Mouse (Mus musculus): ENCODE results near the gene Hps1. TPM values are rescaled to one million over a fixed set of nuclear protein-coding genes. Genes with fewer than 3 reads are reported as not detected.
A peak's percentile ranks its signal among the peaks of the same experiment; 100 is the strongest.
"Not testable (repeated sequence)": the region's sequence is repeated elsewhere in the genome, so short reads cannot be mapped to it uniquely, and the experiment has no call there.

The Hps1 gene
- polyA plus RNA-seq, 1 experiment from 2014 or later = 11.1 TPM

- ATAC-seq (ENCODE audit: low FRiP score, low read depth) = no peak; the same call in 1 of the 2 replicates
Observed at GRCm38 (mm10) chr19:42785562-42786220, 5.9 kb upstream of the Hps1 start.

DNA sequence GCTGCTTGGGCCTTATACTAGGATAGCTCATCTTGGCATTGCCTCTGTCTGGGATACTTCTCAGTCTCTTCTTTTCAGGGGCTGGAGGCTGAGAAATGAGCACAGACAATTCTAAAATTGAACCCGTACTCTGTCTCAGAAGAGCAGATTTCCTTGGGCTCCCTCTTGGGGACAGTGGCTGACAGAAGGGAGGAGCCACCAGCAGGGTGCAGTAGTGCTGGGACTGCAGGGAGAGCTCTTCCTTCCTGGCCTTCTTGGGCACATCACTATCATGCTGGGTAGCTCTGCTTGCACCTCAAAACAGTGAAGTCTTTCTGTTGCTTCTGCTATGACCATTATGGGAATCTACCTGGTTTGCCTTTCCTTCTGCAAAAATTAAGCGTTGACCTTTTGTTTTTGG lies 5.4 kb upstream of the Hps1 start:
- 0 out of 2 replicates have a peak overlapping the region, but pooled peaks have one; percentile 53 for H3K27ac ChIP-seq (replicated peaks)
- no peak for ATAC-seq (ENCODE audit: low FRiP score, low read depth)
- 28% methylated on average over 2 of the region's 2 CpGs for WGBS
- no peaks in the 10 kb centered on the region for H3K27me3 ChIP-seq
- no peaks in the 10 kb centered on the region for H3K36me3 ChIP-seq
- peaks cover 11% of the 10 kb centered on the region for H3K4me1 ChIP-seq (replicated peaks)
- H3K9ac ChIP-seq = no peak overlapping the region
- no peaks in the 10 kb centered on the region for H3K9me3 ChIP-seq
- H3K4me3 ChIP-seq = no peak overlapping the region
- no peak overlapping the region for H3K4me2 ChIP-seq

More at GRCm38 (mm10) chr19:42785562-42786220, 5.9 kb upstream of the Hps1 start:
- 38% methylated on average over 8 of the region's 8 CpGs for WGBS
- Histone ChIP-seq H3K4me1 (replicated peaks) (peaks cover 10% of the 10 kb centered on the region), H3K9me3 (no peaks in the 10 kb centered on the region), H3K9ac (no peak overlapping the region), H3K27me3 (no peaks in the 10 kb centered on the region), H3K27ac (replicated peaks) (peak overlapping the region; percentile 53), H3K4me2 (no peak overlapping the region), H3K4me3 (no peak overlapping the region), H3K36me3 (no peaks in the 10 kb centered on the region)

DNA sequence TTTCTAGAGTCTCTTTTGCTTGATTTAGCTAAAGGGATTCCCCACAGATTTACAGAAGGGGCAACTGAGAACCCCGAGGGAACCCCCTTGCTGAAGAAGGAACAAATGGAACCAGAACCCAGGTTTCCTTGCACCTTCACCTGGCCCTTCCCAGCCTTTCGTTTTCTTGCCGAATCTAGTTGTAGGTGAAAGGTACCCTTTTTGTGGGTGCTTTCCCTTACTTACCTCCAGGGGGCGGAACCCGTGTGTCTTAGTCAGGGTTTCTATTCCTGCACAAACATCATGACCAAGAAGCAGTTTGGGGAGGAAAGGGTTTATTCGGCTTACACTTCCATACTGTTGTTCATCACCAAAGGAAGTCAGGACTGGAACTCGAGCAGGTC lies 369 bp upstream of the Hps1 start:
- not testable (repeated sequence) for ATAC-seq (ENCODE audit: low FRiP score, low read depth); H3K36me3 ChIP-seq; H3K27me3 ChIP-seq; H3K9me3 ChIP-seq
- 52% methylated on average over 7 of the region's 7 CpGs for WGBS
- Histone ChIP-seq H3K4me2 (peak overlapping the region; percentile 69), H3K27ac (replicated peaks) (peak overlapping the region; percentile 93), H3K4me3 (peak overlapping the region; percentile 69), H3K4me1 (replicated peaks) (peaks cover 11% of the 10 kb centered on the region), H3K9ac (peak overlapping the region; percentile 65)

DNA sequence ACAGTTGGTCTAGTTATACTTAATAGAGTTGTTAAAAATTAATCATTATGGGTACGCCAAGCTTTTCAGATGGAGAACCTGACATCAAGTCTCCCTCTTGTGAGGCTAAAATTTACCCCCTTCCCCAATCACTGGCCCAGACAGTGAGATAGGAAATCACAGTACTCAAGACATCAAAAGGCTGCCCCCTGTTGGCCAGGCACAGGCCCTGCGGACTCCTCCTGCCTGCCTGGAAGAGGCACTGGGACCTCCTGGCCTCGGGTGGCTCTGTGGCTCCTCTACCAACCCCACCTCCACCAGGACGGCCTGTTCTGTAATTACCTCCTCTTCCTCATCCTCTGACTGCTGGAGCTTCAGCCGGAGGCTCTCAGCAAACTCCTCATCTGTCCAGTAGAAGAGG lies 2.0 kb downstream of the Hps1 start:
- no peak overlapping the region for H3K27ac ChIP-seq (replicated peaks)
- H3K9ac ChIP-seq = no peak overlapping the region
- peaks cover 11% of the 10 kb centered on the region for H3K4me1 ChIP-seq (replicated peaks)
- H3K9me3 ChIP-seq = no peaks in the 10 kb centered on the region
- no peaks in the 10 kb centered on the region for H3K27me3 ChIP-seq
- no peak for ATAC-seq (ENCODE audit: low FRiP score, low read depth)
- no peak overlapping the region for H3K4me3 ChIP-seq
- H3K4me2 ChIP-seq = no peak overlapping the region
- no peaks in the 10 kb centered on the region for H3K36me3 ChIP-seq
- WGBS = 80% methylated on average over 5 of the region's 5 CpGs

- no peaks in the 10 kb centered on the region for H3K27me3 ChIP-seq
- 92% methylated on average over 1 of the region's 1 CpGs for WGBS
- H3K4me2 ChIP-seq = no peak overlapping the region
- H3K4me3 ChIP-seq = no peak overlapping the region
- H3K9ac ChIP-seq = no peak overlapping the region
- H3K4me1 ChIP-seq (replicated peaks) = peaks cover 11% of the 10 kb centered on the region
- H3K9me3 ChIP-seq = no peaks in the 10 kb centered on the region
- H3K27ac ChIP-seq (replicated peaks) = no peak overlapping the region
- ATAC-seq (ENCODE audit: low FRiP score, low read depth) = no peak
- H3K36me3 ChIP-seq = no peaks in the 10 kb centered on the region
Observed at GRCm38 (mm10) chr19:42776813-42777212, 3.0 kb downstream of the Hps1 start.

DNA sequence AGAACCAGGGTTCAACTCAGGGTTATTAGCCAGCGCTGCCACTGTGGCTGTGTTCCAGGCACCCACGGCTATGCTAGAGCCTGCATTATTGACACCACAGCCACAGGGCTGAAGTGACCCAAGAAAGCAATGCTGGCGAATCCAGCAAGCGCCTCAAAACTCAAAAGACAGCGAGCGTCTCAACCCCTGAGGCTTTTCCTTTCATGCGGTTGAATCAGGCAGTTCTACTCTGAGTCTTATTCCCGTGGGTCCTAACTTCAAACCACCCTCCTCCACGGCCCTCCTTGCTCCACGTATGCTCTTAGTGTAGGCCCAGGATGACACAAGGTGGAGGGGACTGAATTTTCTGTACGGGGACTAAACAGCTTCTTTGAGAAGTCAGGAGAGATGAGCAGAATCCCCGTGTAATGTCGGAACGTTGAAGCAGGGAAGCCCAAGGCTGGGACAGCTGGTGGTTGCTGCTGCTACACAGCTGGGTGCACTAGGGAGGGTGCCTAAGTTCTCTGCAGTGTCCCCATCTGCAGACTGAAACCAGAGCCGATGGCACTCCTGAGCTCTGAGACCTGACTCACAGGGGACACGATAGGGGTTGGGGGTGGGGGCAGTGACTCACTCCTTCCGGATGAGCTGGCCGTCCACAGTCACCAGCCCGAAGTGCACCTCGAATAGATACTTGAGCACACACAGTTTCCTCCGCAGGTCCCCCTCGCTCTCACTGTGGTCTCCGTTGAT lies 9.5 kb downstream of the Hps1 start:
- peaks cover 6% of the 10 kb centered on the region; the same call in 1 of the 2 replicates for H3K36me3 ChIP-seq
- no peak overlapping the region for H3K27ac ChIP-seq (replicated peaks)
- no peak for ATAC-seq (ENCODE audit: low FRiP score, low read depth)
- WGBS = 79% methylated on average over 23 of the region's 23 CpGs
- no peaks in the 10 kb centered on the region for H3K9me3 ChIP-seq
- no peaks in the 10 kb centered on the region for H3K4me1 ChIP-seq (replicated peaks)
- H3K4me3 ChIP-seq = no peak overlapping the region
- H3K9ac ChIP-seq = no peak overlapping the region
- no peak overlapping the region for H3K4me2 ChIP-seq
- no peaks in the 10 kb centered on the region for H3K27me3 ChIP-seq

- Histone ChIP-seq H3K9me3 (no peaks in the 10 kb centered on the region), H3K27me3 (no peaks in the 10 kb centered on the region), H3K4me1 (replicated peaks) (no peaks in the 10 kb centered on the region), H3K36me3 (peaks cover 6% of the 10 kb centered on the region; the same call in 1 of the 2 replicates), H3K4me3 (no peak overlapping the region), H3K27ac (replicated peaks) (no peak overlapping the region), H3K4me2 (no peak overlapping the region), H3K9ac (no peak overlapping the region)
- ATAC-seq (ENCODE audit: low FRiP score, low read depth) = no peak
- WGBS = 94% methylated on average over 10 of the region's 10 CpGs
Observed at GRCm38 (mm10) chr19:42769648-42770047, 10.1 kb downstream of the Hps1 start.

- no peak for ATAC-seq (ENCODE audit: low FRiP score, low read depth)
- Histone ChIP-seq H3K27ac (replicated peaks) (no peak overlapping the region), H3K4me3 (no peak overlapping the region), H3K9ac (no peak overlapping the region), H3K36me3 (peaks cover 6% of the 10 kb centered on the region; the same call in 1 of the 2 replicates), H3K27me3 (no peaks in the 10 kb centered on the region), H3K4me2 (no peak overlapping the region), H3K9me3 (no peaks in the 10 kb centered on the region), H3K4me1 (replicated peaks) (no peaks in the 10 kb centered on the region)
- WGBS = 50% methylated on average over 8 of the region's 8 CpGs
Observed at GRCm38 (mm10) chr19:42767361-42767760, 12.4 kb downstream of the Hps1 start.

DNA sequence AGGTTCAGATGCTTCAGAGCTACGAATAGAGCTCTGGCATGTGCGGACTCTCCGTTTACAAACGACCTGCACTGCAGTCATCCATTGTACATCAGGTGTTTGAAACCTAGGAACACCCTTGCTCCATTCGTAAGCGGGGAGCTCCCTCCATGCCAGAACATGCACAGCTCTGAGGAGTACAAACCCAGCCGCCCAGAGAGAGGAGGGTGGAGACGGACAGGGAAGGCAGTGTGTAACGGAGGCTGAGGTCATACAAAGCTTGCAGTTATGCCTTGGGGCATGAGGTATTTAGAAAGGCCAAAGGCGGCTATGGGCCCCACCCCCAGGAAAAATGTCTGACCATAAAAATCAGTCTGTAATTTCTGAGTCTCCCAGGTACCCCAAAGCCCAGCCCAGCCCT lies 15.4 kb downstream of the Hps1 start:
- no peak overlapping the region for H3K4me2 ChIP-seq
- no peak for ATAC-seq (ENCODE audit: low FRiP score, low read depth)
- H3K4me3 ChIP-seq = no peak overlapping the region
- no peaks in the 10 kb centered on the region for H3K27me3 ChIP-seq
- H3K27ac ChIP-seq (replicated peaks) = no peak overlapping the region
- H3K36me3 ChIP-seq = no peaks in the 10 kb centered on the region
- no peaks in the 10 kb centered on the region for H3K9me3 ChIP-seq
- 81% methylated on average over 10 of the region's 10 CpGs for WGBS
- no peak overlapping the region for H3K9ac ChIP-seq
- no peaks in the 10 kb centered on the region for H3K4me1 ChIP-seq (replicated peaks)

DNA sequence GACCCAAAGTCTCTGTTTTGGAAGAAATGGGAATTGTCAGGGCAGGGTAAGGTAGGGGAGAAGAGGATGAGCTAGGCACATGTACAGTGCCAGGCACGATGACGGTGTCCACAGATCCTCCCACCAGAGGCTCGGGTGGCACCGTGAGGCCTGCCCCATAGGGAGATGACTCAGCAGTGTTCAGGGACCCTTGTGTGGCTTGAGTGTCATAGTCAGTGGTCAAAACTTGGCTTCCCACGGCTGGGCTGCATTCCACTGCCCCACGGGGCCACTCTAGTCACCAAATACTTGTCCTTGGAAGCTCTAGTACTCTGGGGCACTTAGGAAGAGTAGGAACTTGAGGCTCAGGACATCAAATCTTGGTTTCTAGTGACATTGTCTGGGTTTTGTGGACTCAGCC lies 23.1 kb downstream of the Hps1 start:
- H3K4me3 ChIP-seq = no peak overlapping the region
- H3K4me2 ChIP-seq = no peak overlapping the region
- 90% methylated on average over 6 of the region's 6 CpGs for WGBS
- H3K27me3 ChIP-seq = no peaks in the 10 kb centered on the region
- H3K4me1 ChIP-seq (replicated peaks) = peaks cover 23% of the 10 kb centered on the region
- H3K9me3 ChIP-seq = no peaks in the 10 kb centered on the region
- no peak overlapping the region for H3K27ac ChIP-seq (replicated peaks)
- no peaks in the 10 kb centered on the region for H3K36me3 ChIP-seq
- no peak for ATAC-seq (ENCODE audit: low FRiP score, low read depth)
- no peak overlapping the region for H3K9ac ChIP-seq

- H3K4me2 ChIP-seq = no peak overlapping the region
- no peaks in the 10 kb centered on the region for H3K36me3 ChIP-seq
- no peaks in the 10 kb centered on the region for H3K27me3 ChIP-seq
- WGBS = 64% methylated on average over 15 of the region's 15 CpGs
- ATAC-seq (ENCODE audit: low FRiP score, low read depth) = no peak
- no peaks in the 10 kb centered on the region for H3K9me3 ChIP-seq
- no peak overlapping the region for H3K9ac ChIP-seq
- H3K4me3 ChIP-seq = no peak overlapping the region
- H3K27ac ChIP-seq (replicated peaks) = no peak overlapping the region
- peaks cover 27% of the 10 kb centered on the region for H3K4me1 ChIP-seq (replicated peaks)
Observed at GRCm38 (mm10) chr19:42755148-42755870, 24.5 kb downstream of the Hps1 start.
